8 mouse cellular contexts compared by ENCODE assay signal in genomic region chr15:79029519-79030241, GRCm38 (mm10). TPM values are rescaled to one million over a fixed set of nuclear protein-coding genes. Genes with fewer than 3 reads are reported as not detected.
DNase-seq lines count a peak whose midpoint lies in the region; ATAC-seq and TF ChIP-seq lines count a peak whose summit lies in the region.

No protein-coding gene starts in this region.

- peaks cover 24% of the 10 kb centered on the region for H3K4me1 ChIP-seq in kidney, embryonic 14.5 days (ENCODE audit: control insufficient read depth, insufficient read depth, low read length)
- peaks cover 19% of the 10 kb centered on the region for H3K4me1 ChIP-seq in bone marrow macrophage, adult 2 months (ENCODE audit: control insufficient read depth, insufficient read depth, low read length)
- peaks cover 68% of the 10 kb centered on the region for H3K4me1 ChIP-seq in hindbrain, embryonic 10.5 days (replicated peaks)

- H3K36me3 ChIP-seq in kidney, embryonic 14.5 days (ENCODE audit: control insufficient read depth, insufficient read depth, low read length) = peaks cover under 1% of the 10 kb centered on the region
- H3K36me3 ChIP-seq in hindbrain, embryonic 10.5 days = 0 out of 2 replicates have a peak, but pooled peaks cover under 1% of the 10 kb centered on the region
- no peaks in the 10 kb centered on the region for H3K36me3 ChIP-seq in macrophage (ENCODE audit: inconsistent target)

- no peak for ATAC-seq in kidney, embryonic 14.5 days (ENCODE audit: low FRiP score, low TSS enrichment)

- DNase-seq in kidney, adult 9 months = no peak
- DNase-seq in hindbrain, embryonic 10.5 days (ENCODE audit: low spot score) = no peak
- DNase-seq in right cerebral cortex, postnatal 36 days (ENCODE audit: low spot score in 2 of 2) = no peak
- no peak for DNase-seq in urinary bladder, adult 2 months (ENCODE audit: low spot score)
- no peak for DNase-seq in natural killer cell, adult 2 months (ENCODE audit: low spot score in 2 of 2)

- peak overlapping the region; percentile 18 for H3K27ac ChIP-seq in kidney, embryonic 14.5 days (ENCODE audit: low read depth, low read length)
- no peak overlapping the region for H3K27ac ChIP-seq in bone marrow macrophage, adult 2 months (ENCODE audit: insufficient read depth, low read depth, low read length)
- H3K27ac ChIP-seq in hindbrain, embryonic 10.5 days = peak overlapping the region; percentile 100
- H3K27ac ChIP-seq in macrophage = no peak overlapping the region

- no peak for TF ChIP-seq POLR2A in bone marrow macrophage, adult 2 months (IDR thresholded peaks at IDR 0.05; ENCODE audit: borderline replicate concordance, low read depth, low read length)

- no peaks in the 10 kb centered on the region for H3K9me3 ChIP-seq in kidney, embryonic 14.5 days (ENCODE audit: control insufficient read depth, low read length)
- H3K9me3 ChIP-seq in hindbrain, embryonic 10.5 days = no peaks in the 10 kb centered on the region

- no peaks in the 10 kb centered on the region for H3K79me2 ChIP-seq in macrophage (ENCODE audit: inconsistent target)

- 6% methylated on average over 11 of the region's 11 CpGs for WGBS in kidney, embryonic 14.5 days
- WGBS in hindbrain, embryonic 10.5 days = 13% methylated on average over 11 of the region's 11 CpGs
- 23% methylated on average over 11 of the region's 11 CpGs for WGBS in macrophage (ENCODE audit: missing documents)

- no peak for TF ChIP-seq CTCF in bone marrow macrophage, adult 2 months (IDR thresholded peaks at IDR 0.05; ENCODE audit: low read depth, low read length)

- H3K4me3 ChIP-seq in kidney, embryonic 14.5 days (ENCODE audit: low read length) = peak overlapping the region; percentile 55
- peak overlapping the region; percentile 6; the same call in 1 of the 2 replicates for H3K4me3 ChIP-seq in bone marrow macrophage, adult 2 months (ENCODE audit: insufficient read depth, low read length)
- peak overlapping the region; percentile 74 for H3K4me3 ChIP-seq in hindbrain, embryonic 10.5 days
- peak overlapping the region; percentile 36 for H3K4me3 ChIP-seq in macrophage (ENCODE audit: inconsistent target)

- no peaks in the 10 kb centered on the region for H3K27me3 ChIP-seq in kidney, embryonic 14.5 days (ENCODE audit: control insufficient read depth, insufficient read depth, low read length)
- H3K27me3 ChIP-seq in hindbrain, embryonic 10.5 days (ENCODE audit: insufficient read depth, poor library complexity, severe bottlenecking) = peaks cover 22% of the 10 kb centered on the region

- H3K4me2 ChIP-seq in kidney, embryonic 14.5 days (replicated peaks; ENCODE audit: low read depth, low read length) = peak overlapping the region; percentile 98

- H3K9ac ChIP-seq in kidney, embryonic 14.5 days (ENCODE audit: low read depth, low read length) = peak overlapping the region; percentile 93

RNA-seq across cellular contexts. Expression of gene H1f0, which starts 1.4 kb away (rescaled TPM):
- polyA plus RNA-seq in kidney, embryonic 14.5 days (2014; fragmentation: Nextera tagmentation; extraction: Ambion mirVana) = 137 and 306 TPM in 2 replicates
- polyA plus RNA-seq in bone marrow macrophage, adult 2 months (2012; ENCODE audit: insufficient read depth, insufficient read length, missing spikeins) = 87.7 and 88.8 TPM in 2 replicates
- polyA plus RNA-seq in hindbrain, embryonic 10.5 days (2016; fragmentation: Nextera tagmentation; extraction: Ambion mirVana) = 447 and 561 TPM in 2 replicates
- total RNA-seq in macrophage (2018; cell fraction: chromatin; rRNA removed) = 10 to 100 TPM in 9 of 26 experiments, 1 to 10 TPM in 17; 1.3 to 34.0 (median 6.4) TPM
- 100 to 1,000 TPM in 1 of 26 experiments, 10 to 100 TPM in 25; 33.9 to 115 (median 71.3) TPM for total RNA-seq in macrophage (2018; cell fraction: cytosol; rRNA removed)
- 10 to 100 TPM in 24 of 26 experiments, 1 to 10 TPM in 2; 8.0 to 98.0 (median 32.0) TPM for total RNA-seq in macrophage (2018; cell fraction: nucleus; rRNA removed)
- polyA plus RNA-seq in macrophage (2018) = 47.1 to 75.1 TPM (median 48.4 TPM) in 3 replicates
- polyA plus RNA-seq in urinary bladder, adult 2 months (2012; rRNA removed) = 103 and 117 TPM in 2 replicates

RNA-seq across cellular contexts. Expression of gene Galr3, which starts 12.0 kb away (rescaled TPM):
- 0.28 TPM in 1 of 2 replicates, not detected in the other for polyA plus RNA-seq in kidney, embryonic 14.5 days (2014; fragmentation: Nextera tagmentation; extraction: Ambion mirVana)
- not detected in 2 replicates for polyA plus RNA-seq in bone marrow macrophage, adult 2 months (2012; ENCODE audit: insufficient read depth, insufficient read length, missing spikeins)
- polyA plus RNA-seq in hindbrain, embryonic 10.5 days (2016; fragmentation: Nextera tagmentation; extraction: Ambion mirVana) = not detected in 2 replicates
- not detected for total RNA-seq in macrophage (2018; cell fraction: chromatin; rRNA removed)
- not detected for total RNA-seq in macrophage (2018; cell fraction: cytosol; rRNA removed)
- total RNA-seq in macrophage (2018; cell fraction: nucleus; rRNA removed) = not detected
- polyA plus RNA-seq in macrophage (2018) = not detected in 3 replicates
- 0.14 and 0.19 TPM in 2 replicates for polyA plus RNA-seq in urinary bladder, adult 2 months (2012; rRNA removed)

RNA-seq across cellular contexts. Expression of gene Ankrd54, which starts 33.0 kb away (rescaled TPM):
- polyA plus RNA-seq in kidney, embryonic 14.5 days (2014; fragmentation: Nextera tagmentation; extraction: Ambion mirVana) = 48.6 and 54.2 TPM in 2 replicates
- polyA plus RNA-seq in bone marrow macrophage, adult 2 months (2012; ENCODE audit: insufficient read depth, insufficient read length, missing spikeins) = 14.0 TPM in 2 replicates
- 65.9 and 78.2 TPM in 2 replicates for polyA plus RNA-seq in hindbrain, embryonic 10.5 days (2016; fragmentation: Nextera tagmentation; extraction: Ambion mirVana)
- total RNA-seq in macrophage (2018; cell fraction: chromatin; rRNA removed) = 10 to 100 TPM in 20 of 26 experiments, 1 to 10 TPM in 6; 5.3 to 31.1 (median 19.2) TPM
- 10 to 100 TPM in 5 of 26 experiments, 1 to 10 TPM in 21; 3.8 to 11.0 (median 8.2) TPM for total RNA-seq in macrophage (2018; cell fraction: cytosol; rRNA removed)
- 10 to 100 TPM in 20 of 26 experiments, 1 to 10 TPM in 6; 6.0 to 28.1 (median 13.0) TPM for total RNA-seq in macrophage (2018; cell fraction: nucleus; rRNA removed)
- 3.9 to 9.7 TPM (median 8.3 TPM) in 3 replicates for polyA plus RNA-seq in macrophage (2018)
- 24.5 and 26.0 TPM in 2 replicates for polyA plus RNA-seq in urinary bladder, adult 2 months (2012; rRNA removed)

RNA-seq across cellular contexts. Expression of gene Eif3l, which starts 45.3 kb away (rescaled TPM):
- polyA plus RNA-seq in kidney, embryonic 14.5 days (2014; fragmentation: Nextera tagmentation; extraction: Ambion mirVana) = 207 and 265 TPM in 2 replicates
- polyA plus RNA-seq in bone marrow macrophage, adult 2 months (2012; ENCODE audit: insufficient read depth, insufficient read length, missing spikeins) = 99.4 and 114 TPM in 2 replicates
- 238 and 262 TPM in 2 replicates for polyA plus RNA-seq in hindbrain, embryonic 10.5 days (2016; fragmentation: Nextera tagmentation; extraction: Ambion mirVana)
- 10 to 100 TPM; 16.3 to 78.6 (median 48.6) TPM for total RNA-seq in macrophage (2018; cell fraction: chromatin; rRNA removed)
- total RNA-seq in macrophage (2018; cell fraction: cytosol; rRNA removed) = 10 to 100 TPM; 52.0 to 93.5 (median 68.5) TPM
- total RNA-seq in macrophage (2018; cell fraction: nucleus; rRNA removed) = 10 to 100 TPM; 20.9 to 85.9 (median 40.6) TPM
- polyA plus RNA-seq in macrophage (2018) = 92.1 to 130 TPM (median 96.7 TPM) in 3 replicates
- polyA plus RNA-seq in urinary bladder, adult 2 months (2012; rRNA removed) = 125 and 145 TPM in 2 replicates

Comparison
In these comparisons a context has a peak if more than half of its experiments do, and no peak if none do; other contexts are left out.
1. H3K27ac ChIP-seq: peak in kidney, embryonic 14.5 days (single experiment) and hindbrain, embryonic 10.5 days (single experiment); none in bone marrow macrophage, adult 2 months (single experiment) and macrophage (single experiment).
2. H3K4me3 ChIP-seq: peak in every context shown above with its lines; median percentile 74 in hindbrain, embryonic 10.5 days; 55 in kidney, embryonic 14.5 days; 36 in macrophage; 6 in bone marrow macrophage, adult 2 months.